Comparison of ENCODE assay signal across 19 mouse cellular contexts in genomic region chr13:115257345-115257744, GRCm38 (mm10).
DNase-seq lines count a peak whose midpoint lies in the region; ATAC-seq and TF ChIP-seq lines count a peak whose summit lies in the region.
"Had no signal": no experiment of that assay in that cellular context is flagged by ENCODE, and none has a peak within 500 bp of the region (broad histone marks: within the 10 kb centered on the region; RNA-seq: fewer than 3 reads in every experiment).

No protein-coding gene starts in this region.

- H3K4me3 ChIP-seq in hindbrain, embryonic 10.5 days, result no peak overlapping the region
- no peak overlapping the region for H3K4me3 ChIP-seq in hindbrain, postnatal 0 days (ENCODE audit: low read length)
- H3K4me3 ChIP-seq in midbrain, embryonic 12.5 days, result no peak overlapping the region
- no peak overlapping the region for H3K4me3 ChIP-seq in midbrain, postnatal 0 days (ENCODE audit: low read depth, low read length)
- H3K4me3 ChIP-seq in midbrain, embryonic 14.5 days (replicated peaks; ENCODE audit: low read depth, low read length), result no peak overlapping the region
- H3K4me3 ChIP-seq: embryonic facial prominence, embryonic 10.5 days; heart, adult 2 months; heart, embryonic 15.5 days had no signal

- peaks cover 6% of the 10 kb centered on the region for H3K4me1 ChIP-seq in hindbrain, embryonic 10.5 days (replicated peaks)
- H3K4me1 ChIP-seq in hindbrain, postnatal 0 days (ENCODE audit: insufficient read depth, low read length), result no peaks in the 10 kb centered on the region
- H3K4me1 ChIP-seq in midbrain, embryonic 12.5 days, result peaks cover 6% of the 10 kb centered on the region; the same call in 1 of the 2 replicates
- no peaks in the 10 kb centered on the region for H3K4me1 ChIP-seq in midbrain, postnatal 0 days (ENCODE audit: insufficient read depth, low read length)
- H3K4me1 ChIP-seq in midbrain, embryonic 14.5 days (ENCODE audit: control insufficient read depth, insufficient read depth, low read length), result 0 out of 2 replicates have a peak, but pooled peaks cover 3% of the 10 kb centered on the region
- H3K4me1 ChIP-seq: embryonic facial prominence, embryonic 10.5 days; heart, embryonic 15.5 days had no signal

- H3K9ac ChIP-seq in hindbrain, postnatal 0 days (replicated peaks; ENCODE audit: low read length), result no peak overlapping the region
- no peak overlapping the region for H3K9ac ChIP-seq in midbrain, embryonic 12.5 days (replicated peaks)
- H3K9ac ChIP-seq in midbrain, postnatal 0 days (replicated peaks; ENCODE audit: low read length, poor library complexity, severe bottlenecking), result no peak overlapping the region
- no peak overlapping the region for H3K9ac ChIP-seq in midbrain, embryonic 14.5 days (replicated peaks; ENCODE audit: low read length)
- H3K9ac ChIP-seq: forebrain, postnatal 0 days; heart, embryonic 15.5 days had no signal

- TF ChIP-seq CTCF in hindbrain, postnatal 0 days (IDR thresholded peaks at IDR 0.05; ENCODE audit: low read depth), result no peak
- TF ChIP-seq CTCF in midbrain, postnatal 0 days (IDR thresholded peaks at IDR 0.05), result no peak

- H3K36me3 ChIP-seq in hindbrain, embryonic 10.5 days, result no peaks in the 10 kb centered on the region
- H3K36me3 ChIP-seq in hindbrain, postnatal 0 days (ENCODE audit: insufficient read depth, low read length), result no peaks in the 10 kb centered on the region
- no peaks in the 10 kb centered on the region for H3K36me3 ChIP-seq in midbrain, embryonic 12.5 days
- H3K36me3 ChIP-seq in midbrain, postnatal 0 days (ENCODE audit: insufficient read depth, low read length), result no peaks in the 10 kb centered on the region
- no peaks in the 10 kb centered on the region for H3K36me3 ChIP-seq in midbrain, embryonic 14.5 days (ENCODE audit: control insufficient read depth, insufficient read depth, low read length)
- H3K36me3 ChIP-seq: embryonic facial prominence, embryonic 10.5 days; heart, embryonic 15.5 days had no signal

- peak; percentile 3 for DNase-seq in hindbrain, embryonic 10.5 days (ENCODE audit: low spot score)
- no peak for DNase-seq in hindbrain, postnatal 0 days (ENCODE audit: low spot score)
- DNase-seq in midbrain, postnatal 0 days (ENCODE audit: low spot score), result no peak
- peak; percentile 28 for DNase-seq in midbrain, embryonic 14.5 days
- no peak for DNase-seq in adrenal gland, postnatal 10 days
- DNase-seq: adrenal gland, postnatal 25 days; cerebellum, adult 2 months; cerebellum, postnatal 10 days; forebrain, postnatal 0 days; gastrocnemius, postnatal 14 days; heart, adult 2 months; heart, postnatal 14 days had no signal

- WGBS in hindbrain, embryonic 10.5 days, result 73% methylated on average over 2 of the region's 2 CpGs
- WGBS in hindbrain, postnatal 0 days, result 59% methylated on average over 2 of the region's 2 CpGs
- WGBS in midbrain, embryonic 12.5 days, result 58% methylated on average over 2 of the region's 2 CpGs
- 22% methylated on average over 2 of the region's 2 CpGs for WGBS in midbrain, postnatal 0 days
- 32% methylated on average over 2 of the region's 2 CpGs for WGBS in midbrain, embryonic 14.5 days

- no peak for ATAC-seq in hindbrain, postnatal 0 days
- ATAC-seq in midbrain, embryonic 12.5 days (ENCODE audit: low FRiP score, low read depth), result peak; percentile 61
- ATAC-seq in midbrain, postnatal 0 days (ENCODE audit: low FRiP score), result no peak
- ATAC-seq in midbrain, embryonic 14.5 days (ENCODE audit: low FRiP score, low TSS enrichment), result no peak
- ATAC-seq: activated CD4-positive, CD25-positive, alpha-beta regulatory T cell, adult 4 months; forebrain, postnatal 0 days; Patski had no signal

- no peak overlapping the region for H3K4me2 ChIP-seq in hindbrain, postnatal 0 days (ENCODE audit: low read depth, low read length)
- no peak overlapping the region for H3K4me2 ChIP-seq in midbrain, embryonic 12.5 days (replicated peaks)
- no peak overlapping the region for H3K4me2 ChIP-seq in midbrain, postnatal 0 days (ENCODE audit: low read depth, low read length, poor library complexity, severe bottlenecking)
- no peak overlapping the region for H3K4me2 ChIP-seq in midbrain, embryonic 14.5 days (ENCODE audit: low read length)
- H3K4me2 ChIP-seq: heart, embryonic 11.5 days; heart, embryonic 15.5 days had no signal

- no peaks in the 10 kb centered on the region for H3K9me3 ChIP-seq in hindbrain, embryonic 10.5 days
- no peaks in the 10 kb centered on the region for H3K9me3 ChIP-seq in hindbrain, postnatal 0 days (ENCODE audit: low read length)
- H3K9me3 ChIP-seq in midbrain, embryonic 12.5 days, result no peaks in the 10 kb centered on the region
- H3K9me3 ChIP-seq in midbrain, postnatal 0 days (ENCODE audit: low read length), result no peaks in the 10 kb centered on the region
- H3K9me3 ChIP-seq in midbrain, embryonic 14.5 days (ENCODE audit: control insufficient read depth, low read length), result no peaks in the 10 kb centered on the region
- H3K9me3 ChIP-seq: embryonic facial prominence, embryonic 10.5 days; heart, embryonic 15.5 days had no signal

- no peaks in the 10 kb centered on the region for H3K27me3 ChIP-seq in hindbrain, embryonic 10.5 days (ENCODE audit: insufficient read depth, poor library complexity, severe bottlenecking)
- no peaks in the 10 kb centered on the region for H3K27me3 ChIP-seq in hindbrain, postnatal 0 days (ENCODE audit: insufficient read depth, low read length)
- no peaks in the 10 kb centered on the region for H3K27me3 ChIP-seq in midbrain, embryonic 12.5 days
- no peaks in the 10 kb centered on the region for H3K27me3 ChIP-seq in midbrain, postnatal 0 days (ENCODE audit: insufficient read depth, low read length)
- H3K27me3 ChIP-seq in midbrain, embryonic 14.5 days (ENCODE audit: control insufficient read depth, insufficient read depth, low read length), result no peaks in the 10 kb centered on the region
- H3K27me3 ChIP-seq: CH12.LX; heart, embryonic 15.5 days had no signal

- H3K27ac ChIP-seq in hindbrain, embryonic 10.5 days, result no peak overlapping the region
- H3K27ac ChIP-seq in hindbrain, postnatal 0 days, result no peak overlapping the region
- 0 out of 2 replicates have a peak overlapping the region, but pooled peaks have one; percentile 2 for H3K27ac ChIP-seq in midbrain, embryonic 12.5 days (replicated peaks)
- H3K27ac ChIP-seq in midbrain, postnatal 0 days (ENCODE audit: low read depth, low read length), result no peak overlapping the region
- no peak overlapping the region for H3K27ac ChIP-seq in midbrain, embryonic 14.5 days (replicated peaks; ENCODE audit: low read depth, low read length)
- H3K27ac ChIP-seq: embryonic facial prominence, embryonic 10.5 days; heart, adult 2 months; heart, embryonic 15.5 days had no signal

Comparison
In these comparisons a context has a peak if more than half of its experiments do, and no peak if none do; other contexts are left out.
1. DNase-seq: peak in hindbrain, embryonic 10.5 days (single experiment) and midbrain, embryonic 14.5 days (single experiment); none in hindbrain, postnatal 0 days (single experiment), midbrain, postnatal 0 days (single experiment) and adrenal gland, postnatal 10 days (single experiment).